Mouse (Mus musculus) inflammation-experienced regulatory T-cells (primary cell): ENCODE measurements around the gene Gm13420. TPM values are rescaled to one million over a fixed set of nuclear protein-coding genes. Genes with fewer than 3 reads are reported as not detected.

ENCODE experiments used
- polyA plus RNA-seq, 2 experiments: library from polyadenylated mRNA; unstranded; fragments of 100-300 nt; shearing (Covaris generic); gene quantifications; one replicate each; pipeline ENCODE4 v1.2.1; 2017

The Gm13420 gene
- polyA plus RNA-seq, result 1 to 10 TPM in 1 of 2 experiments, not detected in 1; 1.4 TPM

GRCm38 (mm10) chr2:29751497-29751896, at the start of gene Gm13420:
Gene Gm13420, minus strand, starts transcription at chr2:29751685.

DNA sequence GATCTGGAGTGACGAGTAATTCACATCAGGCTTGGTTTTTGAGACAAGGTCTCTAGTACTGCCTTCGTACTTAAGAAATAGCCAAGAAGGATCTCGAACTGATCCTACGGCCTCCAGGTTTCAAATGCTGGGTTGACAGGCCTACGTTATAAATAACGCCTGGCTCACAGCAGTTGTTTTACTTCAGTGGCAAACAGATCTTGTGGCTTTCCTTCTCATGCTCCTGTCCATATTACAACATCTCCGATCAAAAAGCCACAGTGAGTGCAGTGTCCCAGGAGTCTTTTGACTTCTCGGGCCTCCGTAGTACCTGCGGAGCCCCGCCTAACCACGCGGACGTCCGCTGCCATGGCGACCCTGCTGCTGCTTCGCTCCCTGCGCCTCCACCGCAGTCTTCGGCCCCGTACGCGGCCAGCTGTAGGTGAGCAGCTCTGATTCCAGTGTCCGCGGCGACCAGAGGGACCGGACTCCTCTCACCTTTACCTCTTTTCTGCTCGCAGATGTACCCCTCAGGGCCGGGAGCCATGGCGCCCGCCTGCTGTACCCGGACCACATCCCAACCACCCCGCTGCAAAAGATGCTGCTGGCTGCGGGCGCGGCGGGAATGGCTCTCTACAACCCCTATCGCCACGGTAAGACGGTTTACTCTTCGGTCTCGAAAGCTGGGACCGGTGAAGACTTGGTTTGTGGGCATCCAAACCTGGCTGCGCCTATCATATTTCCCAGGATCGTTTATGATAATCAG, 36.6 kb upstream of the Gm13420 start, which contains the start of gene Trub2:
TSS of gene Trub2 (minus strand) at position 566 of the 745 bp plus-strand sequence.

GRCm38 (mm10) chr2:29787104-29787917, 35.8 kb upstream of the Gm13420 start, which contains the start of gene Coq4:
Gene Coq4, plus strand, starts transcription at chr2:29787493.

Other genes with a start within 250 kb of the Gm13420 start
- 10 to 100 TPM; 34.9 to 40.1 TPM for gene Rapgef1, start 132.0 kb downstream of the Gm13420 start, polyA plus RNA-seq
- gene Gm13547, start 7.6 kb upstream of the Gm13420 start, polyA plus RNA-seq, result 1 to 10 TPM in 1 of 2 experiments, under 1 TPM in 1; 0.42 to 2.4 TPM
- 1 to 10 TPM; 7.1 to 8.2 TPM for gene Coq4, start 35.8 kb upstream of the Gm13420 start, polyA plus RNA-seq
- gene Trub2, start 36.8 kb upstream of the Gm13420 start, polyA plus RNA-seq, result 10 to 100 TPM; 28.5 to 30.4 TPM
- 10 to 100 TPM in 1 of 2 experiments, 1 to 10 TPM in 1; 9.3 to 11.3 TPM for gene Slc27a4, start 50.9 kb upstream of the Gm13420 start, polyA plus RNA-seq
- gene Urm1, start 68.4 kb upstream of the Gm13420 start, polyA plus RNA-seq, result 10 to 100 TPM; 14.1 to 23.2 TPM
- 1 to 10 TPM; 1.1 to 4.7 TPM for gene Cercam, start 117.5 kb upstream of the Gm13420 start, polyA plus RNA-seq
- 10 to 100 TPM; 65.1 to 84.1 TPM for gene Odf2, start 137.5 kb upstream of the Gm13420 start, polyA plus RNA-seq
- gene Gle1, start 183.7 kb upstream of the Gm13420 start, polyA plus RNA-seq, result 10 to 100 TPM; 66.9 to 67.1 TPM
- gene Sptan1, start 213.9 kb upstream of the Gm13420 start, polyA plus RNA-seq, result 100 to 1,000 TPM in 1 of 2 experiments, 10 to 100 TPM in 1; 97.2 to 109 TPM